Mouse (Mus musculus): Measurements from ENCODE around the gene Thsd7b. TPM values are rescaled to one million over a fixed set of nuclear protein-coding genes. Genes with fewer than 3 reads are reported as not detected.
"Not testable (repeated sequence)": the region's sequence is repeated elsewhere in the genome, so short reads cannot be mapped to it uniquely, and the experiment has no call there.

Gene Thsd7b
- total RNA-seq, 1 experiment: 0.18 TPM

DNA sequence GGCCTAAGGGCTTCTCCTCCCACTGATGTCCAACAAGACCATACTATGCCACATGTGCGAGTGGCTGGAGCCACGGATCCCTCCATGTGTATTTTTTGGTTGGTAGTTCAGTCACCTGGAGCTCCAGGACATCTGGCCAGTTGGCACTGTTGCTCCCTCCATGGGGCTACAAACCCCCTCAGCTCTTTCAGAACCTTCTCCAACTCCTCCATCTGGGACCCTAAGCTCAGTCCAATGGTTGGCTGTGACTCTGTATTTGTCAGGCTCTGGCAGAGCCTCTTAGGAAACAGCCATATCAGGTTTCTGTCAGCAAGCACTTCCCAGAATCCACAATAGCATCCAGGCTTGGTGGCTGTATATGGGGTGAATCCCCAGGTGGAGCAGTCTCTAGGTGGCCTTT lies 690.1 kb downstream of the Thsd7b start:
- in situ Hi-C loops (cut with MboI; ENCODE audit: low sequenced_read_pairs in 2 of 2, unreplicated experiment in 2 of 2): no loop called here
- Histone ChIP-seq H3K4me1 (ENCODE audit: control insufficient read depth in 2 of 2, insufficient read depth in 2 of 2, low read length in 2 of 2, poor library complexity in 1 of 2) (no peaks in the 10 kb centered on the region), H3K4me3 (ENCODE audit: insufficient read depth in 1 of 2, low read depth in 1 of 2, low read length in 2 of 2, poor library complexity in 1 of 2, severe bottlenecking in 1 of 2) (no peak overlapping the region), H3K9ac (ENCODE audit: insufficient read depth, low read depth, low read length, poor library complexity, severe bottlenecking) (no peak overlapping the region), H3K36me3 (ENCODE audit: control insufficient read depth, insufficient read depth, low read length, poor library complexity, severe bottlenecking) (no peaks in the 10 kb centered on the region), H3K27ac (ENCODE audit: insufficient read depth, low read depth, low read length, poor library complexity, severe bottlenecking) (no peak overlapping the region), H3K9me3 (ENCODE audit: control insufficient read depth, insufficient read depth, low read depth, low read length) (no peaks in the 10 kb centered on the region)
- no peak for DNase-seq (ENCODE audit: low read depth, low spot score)
- no peak for TF ChIP-seq MAFK (IDR thresholded peaks at IDR 0.05; ENCODE audit: insufficient read depth, low read depth, low read length)
- no peak for TF ChIP-seq CHD2 (IDR thresholded peaks at IDR 0.05; ENCODE audit: low read depth, low read length)
- no peak for TF ChIP-seq HCFC1 (IDR thresholded peaks at IDR 0.05; ENCODE audit: borderline replicate concordance, insufficient read depth, low read length)

DNA sequence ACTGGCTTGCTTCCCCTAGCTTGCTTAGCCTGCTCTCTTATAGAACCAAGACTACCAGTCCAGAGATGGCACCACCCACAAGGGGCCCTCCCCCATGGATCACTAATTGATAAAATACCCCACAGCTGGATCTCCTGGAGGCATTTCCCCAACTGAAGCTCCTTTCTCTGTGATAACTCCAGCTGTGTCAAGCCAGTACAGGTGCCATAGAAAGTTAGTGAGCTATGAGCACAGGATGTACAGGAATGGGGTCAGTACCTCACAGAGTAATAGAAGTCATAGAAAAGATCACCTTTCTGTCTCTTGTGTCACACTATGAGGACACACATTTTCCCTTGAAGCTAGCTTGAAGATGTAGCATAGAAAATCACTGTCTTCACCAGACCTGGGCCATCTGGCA lies 716.1 kb downstream of the Thsd7b start:
- H3K9ac ChIP-seq (ENCODE audit: insufficient read depth, low read depth, low read length, poor library complexity, severe bottlenecking); H3K9me3 ChIP-seq (ENCODE audit: control insufficient read depth, insufficient read depth, low read depth, low read length); H3K4me1 ChIP-seq (ENCODE audit: control insufficient read depth in 2 of 2, insufficient read depth in 2 of 2, low read length in 2 of 2, poor library complexity in 1 of 2); H3K36me3 ChIP-seq (ENCODE audit: control insufficient read depth, insufficient read depth, low read length, poor library complexity, severe bottlenecking); H3K4me3 ChIP-seq (ENCODE audit: insufficient read depth in 1 of 2, low read depth in 1 of 2, low read length in 2 of 2, poor library complexity in 1 of 2, severe bottlenecking in 1 of 2); DNase-seq (ENCODE audit: low read depth, low spot score); H3K27ac ChIP-seq (ENCODE audit: insufficient read depth, low read depth, low read length, poor library complexity, severe bottlenecking); in situ Hi-C loops (cut with MboI; ENCODE audit: low sequenced_read_pairs in 2 of 2, unreplicated experiment in 2 of 2): not testable (repeated sequence)

DNA sequence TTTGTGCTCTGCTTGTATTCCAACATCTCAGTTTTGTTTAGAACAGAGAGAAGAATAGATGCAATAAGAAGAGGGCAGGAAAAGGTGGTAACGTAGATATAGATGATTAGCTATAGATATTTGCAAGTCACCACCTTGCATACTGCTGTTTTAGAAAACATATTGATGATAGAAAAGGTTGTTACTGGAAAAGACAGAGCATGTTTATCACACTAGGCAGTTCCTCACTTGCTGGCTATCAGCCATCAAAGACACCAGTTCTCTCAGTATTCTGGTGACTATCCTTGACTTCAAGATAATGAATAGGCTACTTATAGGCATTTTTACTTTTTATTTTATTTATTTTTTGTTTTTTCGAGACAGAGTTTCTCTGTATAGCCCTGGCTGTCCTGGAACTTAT lies 717.7 kb downstream of the Thsd7b start:
- TF ChIP-seq ZC3H11A (IDR thresholded peaks at IDR 0.05; ENCODE audit: borderline replicate concordance, low read depth, low read length) (no peak), MAFK (IDR thresholded peaks at IDR 0.05; ENCODE audit: insufficient read depth, low read depth, low read length) (no peak), CHD2 (IDR thresholded peaks at IDR 0.05; ENCODE audit: low read depth, low read length) (no peak), ZNF384 (IDR thresholded peaks at IDR 0.05; ENCODE audit: low read depth, low read length) (no peak), HCFC1 (IDR thresholded peaks at IDR 0.05; ENCODE audit: borderline replicate concordance, insufficient read depth, low read length) (no peak)
- H3K4me1 ChIP-seq (ENCODE audit: control insufficient read depth in 2 of 2, insufficient read depth in 2 of 2, low read length in 2 of 2, poor library complexity in 1 of 2): no peaks in the 10 kb centered on the region
- H3K4me3 ChIP-seq (ENCODE audit: insufficient read depth in 1 of 2, low read depth in 1 of 2, low read length in 2 of 2, poor library complexity in 1 of 2, severe bottlenecking in 1 of 2): no peak overlapping the region
- no peak overlapping the region for H3K27ac ChIP-seq (ENCODE audit: insufficient read depth, low read depth, low read length, poor library complexity, severe bottlenecking)
- no peak for DNase-seq (ENCODE audit: low read depth, low spot score)
- H3K9ac ChIP-seq (ENCODE audit: insufficient read depth, low read depth, low read length, poor library complexity, severe bottlenecking): no peak overlapping the region
- in situ Hi-C loops (cut with MboI; ENCODE audit: low sequenced_read_pairs in 2 of 2, unreplicated experiment in 2 of 2): no loop called here
- no peaks in the 10 kb centered on the region for H3K9me3 ChIP-seq (ENCODE audit: control insufficient read depth, insufficient read depth, low read depth, low read length)
- H3K36me3 ChIP-seq (ENCODE audit: control insufficient read depth, insufficient read depth, low read length, poor library complexity, severe bottlenecking): no peaks in the 10 kb centered on the region

DNA sequence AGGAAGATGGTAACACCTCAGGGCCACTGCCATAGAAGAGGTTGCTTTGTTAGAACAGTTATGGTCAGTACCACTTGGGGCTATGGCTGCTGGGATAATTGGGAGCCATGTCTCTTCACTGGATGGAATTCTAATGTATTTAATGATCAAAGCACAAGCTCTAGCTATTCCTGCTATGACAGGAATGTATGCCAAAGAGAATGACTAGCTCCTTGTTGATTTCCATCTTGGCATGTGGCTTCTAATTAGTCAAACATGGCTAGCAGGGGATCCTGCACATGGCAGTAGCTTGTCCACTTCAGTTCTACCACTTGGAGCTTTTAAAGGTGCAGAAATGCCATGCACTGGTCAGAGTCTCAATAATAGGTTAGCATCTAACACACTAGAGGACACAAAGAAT lies 781.9 kb downstream of the Thsd7b start:
- Histone ChIP-seq H3K27ac (ENCODE audit: insufficient read depth, low read depth, low read length, poor library complexity, severe bottlenecking) (no peak overlapping the region), H3K9ac (ENCODE audit: insufficient read depth, low read depth, low read length, poor library complexity, severe bottlenecking) (no peak overlapping the region), H3K9me3 (ENCODE audit: control insufficient read depth, insufficient read depth, low read depth, low read length) (no peaks in the 10 kb centered on the region), H3K36me3 (ENCODE audit: control insufficient read depth, insufficient read depth, low read length, poor library complexity, severe bottlenecking) (no peaks in the 10 kb centered on the region), H3K4me3 (ENCODE audit: insufficient read depth in 1 of 2, low read depth in 1 of 2, low read length in 2 of 2, poor library complexity in 1 of 2, severe bottlenecking in 1 of 2) (no peak overlapping the region), H3K4me1 (ENCODE audit: control insufficient read depth in 2 of 2, insufficient read depth in 2 of 2, low read length in 2 of 2, poor library complexity in 1 of 2) (no peaks in the 10 kb centered on the region)
- in situ Hi-C loops (cut with MboI; ENCODE audit: low sequenced_read_pairs in 2 of 2, unreplicated experiment in 2 of 2): no loop called here
- no peak for DNase-seq (ENCODE audit: low read depth, low spot score)
- TF ChIP-seq CHD2 (IDR thresholded peaks at IDR 0.05; ENCODE audit: low read depth, low read length) (no peak), ZNF384 (IDR thresholded peaks at IDR 0.05; ENCODE audit: low read depth, low read length) (no peak), MAFK (IDR thresholded peaks at IDR 0.05; ENCODE audit: insufficient read depth, low read depth, low read length) (no peak), ZC3H11A (IDR thresholded peaks at IDR 0.05; ENCODE audit: borderline replicate concordance, low read depth, low read length) (no peak), HCFC1 (IDR thresholded peaks at IDR 0.05; ENCODE audit: borderline replicate concordance, insufficient read depth, low read length) (no peak)

DNA sequence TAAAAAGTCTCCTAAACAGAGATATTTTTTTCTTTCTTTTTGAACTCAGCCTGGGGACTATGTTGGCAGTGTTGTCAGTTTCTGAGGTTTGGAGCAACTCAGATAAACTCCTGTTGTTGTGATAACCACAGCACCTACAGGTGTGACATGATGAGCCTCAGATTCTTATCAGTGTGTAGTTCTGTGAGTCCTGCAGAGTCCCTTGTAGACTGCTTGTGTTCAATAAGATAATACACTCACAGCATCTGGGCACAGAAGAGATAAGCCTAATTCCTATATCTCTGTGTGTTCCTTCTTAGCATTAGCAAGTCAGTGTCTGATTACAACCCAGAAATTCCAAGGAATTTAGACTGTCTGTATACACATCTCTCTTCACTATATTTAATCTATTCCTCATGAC lies 789.0 kb downstream of the Thsd7b start:
- Histone ChIP-seq H3K9me3 (ENCODE audit: control insufficient read depth, insufficient read depth, low read depth, low read length) (no peaks in the 10 kb centered on the region), H3K27ac (ENCODE audit: insufficient read depth, low read depth, low read length, poor library complexity, severe bottlenecking) (no peak overlapping the region), H3K9ac (ENCODE audit: insufficient read depth, low read depth, low read length, poor library complexity, severe bottlenecking) (no peak overlapping the region), H3K36me3 (ENCODE audit: control insufficient read depth, insufficient read depth, low read length, poor library complexity, severe bottlenecking) (no peaks in the 10 kb centered on the region), H3K4me3 (ENCODE audit: insufficient read depth in 1 of 2, low read depth in 1 of 2, low read length in 2 of 2, poor library complexity in 1 of 2, severe bottlenecking in 1 of 2) (no peak overlapping the region), H3K4me1 (ENCODE audit: control insufficient read depth in 2 of 2, insufficient read depth in 2 of 2, low read length in 2 of 2, poor library complexity in 1 of 2) (no peaks in the 10 kb centered on the region)
- TF ChIP-seq ZC3H11A (IDR thresholded peaks at IDR 0.05; ENCODE audit: borderline replicate concordance, low read depth, low read length) (no peak), HCFC1 (IDR thresholded peaks at IDR 0.05; ENCODE audit: borderline replicate concordance, insufficient read depth, low read length) (no peak), ZNF384 (IDR thresholded peaks at IDR 0.05; ENCODE audit: low read depth, low read length) (no peak), MAFK (IDR thresholded peaks at IDR 0.05; ENCODE audit: insufficient read depth, low read depth, low read length) (no peak), CHD2 (IDR thresholded peaks at IDR 0.05; ENCODE audit: low read depth, low read length) (no peak)
- in situ Hi-C loops (cut with MboI; ENCODE audit: low sequenced_read_pairs in 2 of 2, unreplicated experiment in 2 of 2): no loop called here
- DNase-seq (ENCODE audit: low read depth, low spot score): no peak

Measured in ES-E14 (cell line).